Mouse (Mus musculus): ENCODE measurements around the gene Clybl. TPM values are rescaled to one million over a fixed set of nuclear protein-coding genes. Genes with fewer than 3 reads are reported as not detected.

Gene Clybl
- polyA plus RNA-seq, 1 experiment from 2014 or later: 30.6 TPM

- ATAC-seq (ENCODE audit: low FRiP score) (peak; percentile 88), DNase-seq (ENCODE audit: low spot score) (peak; percentile 80)
- Histone ChIP-seq H3K27ac (ENCODE audit: low read depth, low read length) (no peak overlapping the region; the same call in 1 of the 2 replicates), H3K9ac (ENCODE audit: low read depth, low read length) (0 out of 2 replicates have a peak overlapping the region, but pooled peaks have one; percentile 2), H3K36me3 (ENCODE audit: control insufficient read depth, insufficient read depth, low read length) (no peaks in the 10 kb centered on the region), H3K4me3 (ENCODE audit: low read depth, low read length) (no peak overlapping the region), H3K9me3 (ENCODE audit: control insufficient read depth, low read length) (no peaks in the 10 kb centered on the region), H3K4me1 (replicated peaks; ENCODE audit: control insufficient read depth, insufficient read depth, low read length) (peaks cover 4% of the 10 kb centered on the region; the same call in 1 of the 2 replicates), H3K27me3 (ENCODE audit: control insufficient read depth, insufficient read depth, low read length) (peaks cover 6% of the 10 kb centered on the region; the same call in 1 of the 2 replicates), H3K4me2 (replicated peaks; ENCODE audit: low read depth, low read length) (peak overlapping the region; percentile 33)
- WGBS: 12% methylated on average over 19 of the region's 19 CpGs
Measured at GRCm38 (mm10) chr14:122373458-122373857, 192.0 kb downstream of the Clybl start.

DNA sequence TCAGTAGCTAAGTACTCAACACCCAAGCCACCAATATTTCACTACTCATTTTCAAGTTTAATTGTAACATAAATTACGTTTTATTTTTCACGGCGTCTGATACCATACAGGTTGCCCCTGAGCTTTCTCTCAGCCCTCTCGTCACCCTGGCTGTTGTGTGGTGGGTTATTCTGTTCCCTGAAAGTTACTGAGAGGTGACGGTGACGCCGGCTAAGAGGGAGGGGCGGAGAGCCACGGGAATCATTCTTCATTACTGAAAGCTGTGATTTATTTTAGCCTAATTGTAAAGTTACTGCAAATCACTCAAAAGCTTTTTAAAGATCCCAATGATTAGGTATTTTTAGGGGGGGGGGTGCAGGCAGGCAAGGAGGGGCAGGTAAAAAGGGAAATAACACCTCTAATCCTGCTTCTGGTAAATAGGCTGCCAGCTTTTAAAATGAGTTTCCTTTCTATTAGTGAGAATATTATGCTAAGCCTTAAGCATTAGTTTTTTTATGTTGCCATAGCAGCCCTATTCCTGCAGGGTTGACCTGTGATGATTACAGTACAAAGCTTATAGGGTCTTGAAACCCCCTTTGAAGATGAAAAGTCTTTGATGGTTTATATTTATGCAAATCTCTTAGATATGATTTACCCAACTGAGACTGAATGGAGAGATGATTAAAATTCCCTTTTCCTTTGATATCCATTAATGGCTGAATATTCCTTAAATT lies 192.9 kb downstream of the Clybl start:
- H3K4me1 ChIP-seq (replicated peaks; ENCODE audit: control insufficient read depth, insufficient read depth, low read length): peaks cover 4% of the 10 kb centered on the region; the same call in 1 of the 2 replicates
- H3K9me3 ChIP-seq (ENCODE audit: control insufficient read depth, low read length): no peaks in the 10 kb centered on the region
- ATAC-seq (ENCODE audit: low FRiP score) (peak; percentile 54; the same call in 1 of the 2 replicates), DNase-seq (ENCODE audit: low spot score) (peak; percentile 50)
- H3K4me2 ChIP-seq (replicated peaks; ENCODE audit: low read depth, low read length): no peak overlapping the region; the same call in 1 of the 2 replicates
- no peak overlapping the region for H3K27ac ChIP-seq (ENCODE audit: low read depth, low read length)
- H3K4me3 ChIP-seq (ENCODE audit: low read depth, low read length): no peak overlapping the region
- no peaks in the 10 kb centered on the region for H3K36me3 ChIP-seq (ENCODE audit: control insufficient read depth, insufficient read depth, low read length)
- peaks cover 6% of the 10 kb centered on the region; the same call in 1 of the 2 replicates for H3K27me3 ChIP-seq (ENCODE audit: control insufficient read depth, insufficient read depth, low read length)
- no peak overlapping the region for H3K9ac ChIP-seq (ENCODE audit: low read depth, low read length)
- 5% methylated on average over 9 of the region's 9 CpGs for WGBS

- 32% methylated on average over 12 of the region's 12 CpGs for WGBS
- H3K4me1 ChIP-seq (replicated peaks; ENCODE audit: control insufficient read depth, insufficient read depth, low read length): peaks cover 4% of the 10 kb centered on the region; the same call in 1 of the 2 replicates
- H3K4me2 ChIP-seq (replicated peaks; ENCODE audit: low read depth, low read length): no peak overlapping the region
- DNase-seq (ENCODE audit: low spot score): peak; percentile 41
- peaks cover 6% of the 10 kb centered on the region; the same call in 1 of the 2 replicates for H3K27me3 ChIP-seq (ENCODE audit: control insufficient read depth, insufficient read depth, low read length)
- H3K9me3 ChIP-seq (ENCODE audit: control insufficient read depth, low read length): no peaks in the 10 kb centered on the region
- ATAC-seq (ENCODE audit: low FRiP score): no peak
- H3K36me3 ChIP-seq (ENCODE audit: control insufficient read depth, insufficient read depth, low read length): no peaks in the 10 kb centered on the region
- peak overlapping the region; percentile 61 for H3K27ac ChIP-seq (ENCODE audit: low read depth, low read length)
- no peak overlapping the region for H3K9ac ChIP-seq (ENCODE audit: low read depth, low read length)
- no peak overlapping the region for H3K4me3 ChIP-seq (ENCODE audit: low read depth, low read length)
Measured at GRCm38 (mm10) chr14:122375070-122375811, 193.7 kb downstream of the Clybl start.

- DNase-seq (ENCODE audit: low spot score): no peak
- 0 out of 2 replicates have a peak overlapping the region, but pooled peaks have one; percentile 12 for H3K4me2 ChIP-seq (replicated peaks; ENCODE audit: low read depth, low read length)
- H3K27me3 ChIP-seq (ENCODE audit: control insufficient read depth, insufficient read depth, low read length): peaks cover 6% of the 10 kb centered on the region; the same call in 1 of the 2 replicates
- no peaks in the 10 kb centered on the region for H3K9me3 ChIP-seq (ENCODE audit: control insufficient read depth, low read length)
- no peaks in the 10 kb centered on the region for H3K36me3 ChIP-seq (ENCODE audit: control insufficient read depth, insufficient read depth, low read length)
- H3K4me1 ChIP-seq (replicated peaks; ENCODE audit: control insufficient read depth, insufficient read depth, low read length): peaks cover 4% of the 10 kb centered on the region; the same call in 1 of the 2 replicates
- 60% methylated on average over 9 of the region's 9 CpGs for WGBS
- no peak for ATAC-seq (ENCODE audit: low FRiP score)
- H3K9ac ChIP-seq (ENCODE audit: low read depth, low read length): no peak overlapping the region
- no peak overlapping the region for H3K27ac ChIP-seq (ENCODE audit: low read depth, low read length)
- no peak overlapping the region for H3K4me3 ChIP-seq (ENCODE audit: low read depth, low read length)
Measured at GRCm38 (mm10) chr14:122376482-122377143, 195.1 kb downstream of the Clybl start.

GRCm38 (mm10) chr14:122377681-122378080 lies 196.2 kb downstream of the Clybl start:
- H3K27me3 ChIP-seq (ENCODE audit: control insufficient read depth, insufficient read depth, low read length): peaks cover 3% of the 10 kb centered on the region; the same call in 1 of the 2 replicates
- peaks cover 4% of the 10 kb centered on the region; the same call in 1 of the 2 replicates for H3K4me1 ChIP-seq (replicated peaks; ENCODE audit: control insufficient read depth, insufficient read depth, low read length)
- DNase-seq (ENCODE audit: low spot score): no peak
- no peak for ATAC-seq (ENCODE audit: low FRiP score)
- no peaks in the 10 kb centered on the region for H3K9me3 ChIP-seq (ENCODE audit: control insufficient read depth, low read length)
- no peak overlapping the region for H3K4me3 ChIP-seq (ENCODE audit: low read depth, low read length)
- H3K4me2 ChIP-seq (replicated peaks; ENCODE audit: low read depth, low read length): no peak overlapping the region
- no peak overlapping the region for H3K27ac ChIP-seq (ENCODE audit: low read depth, low read length)
- WGBS: 52% methylated on average over 6 of the region's 6 CpGs
- no peak overlapping the region for H3K9ac ChIP-seq (ENCODE audit: low read depth, low read length)
- no peaks in the 10 kb centered on the region for H3K36me3 ChIP-seq (ENCODE audit: control insufficient read depth, insufficient read depth, low read length)

GRCm38 (mm10) chr14:122379076-122379475 lies 197.6 kb downstream of the Clybl start:
- no peaks in the 10 kb centered on the region for H3K36me3 ChIP-seq (ENCODE audit: control insufficient read depth, insufficient read depth, low read length)
- H3K9ac ChIP-seq (ENCODE audit: low read depth, low read length): no peak overlapping the region
- peaks cover 4% of the 10 kb centered on the region; the same call in 1 of the 2 replicates for H3K4me1 ChIP-seq (replicated peaks; ENCODE audit: control insufficient read depth, insufficient read depth, low read length)
- no peak overlapping the region for H3K4me2 ChIP-seq (replicated peaks; ENCODE audit: low read depth, low read length)
- ATAC-seq (ENCODE audit: low FRiP score) (no peak), DNase-seq (ENCODE audit: low spot score) (no peak)
- WGBS: 90% methylated on average over 9 of the region's 9 CpGs
- no peak overlapping the region for H3K4me3 ChIP-seq (ENCODE audit: low read depth, low read length)
- H3K27me3 ChIP-seq (ENCODE audit: control insufficient read depth, insufficient read depth, low read length): peaks cover 3% of the 10 kb centered on the region; the same call in 1 of the 2 replicates
- no peak overlapping the region for H3K27ac ChIP-seq (ENCODE audit: low read depth, low read length)
- H3K9me3 ChIP-seq (ENCODE audit: control insufficient read depth, low read length): no peaks in the 10 kb centered on the region

DNA sequence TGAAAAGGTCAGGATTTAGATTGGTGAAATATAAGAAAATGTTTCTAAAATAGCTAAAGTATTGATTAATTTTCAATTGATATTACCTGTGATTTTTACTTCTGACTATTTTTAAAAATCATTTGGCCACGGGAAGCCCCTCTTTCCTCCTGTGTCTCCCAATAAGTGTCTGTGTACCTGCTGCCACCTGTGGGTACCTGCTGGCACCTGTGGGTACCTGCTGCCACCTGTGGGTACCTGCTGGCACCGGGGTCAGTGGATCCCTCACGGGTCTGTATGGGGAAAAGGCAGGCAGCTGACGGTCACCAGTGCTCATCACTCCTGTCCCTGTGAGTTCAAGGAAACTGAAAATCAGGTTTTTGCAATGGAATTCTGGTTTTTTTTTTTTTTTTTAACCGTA lies 198.5 kb downstream of the Clybl start:
- H3K27ac ChIP-seq (ENCODE audit: low read depth, low read length): no peak overlapping the region

More for the DNA sequence above, 198.5 kb downstream of the Clybl start:
- H3K4me1 ChIP-seq (replicated peaks; ENCODE audit: control insufficient read depth, insufficient read depth, low read length): peaks cover 4% of the 10 kb centered on the region; the same call in 1 of the 2 replicates
- H3K4me3 ChIP-seq (ENCODE audit: low read depth, low read length): no peak overlapping the region
- H3K9me3 ChIP-seq (ENCODE audit: control insufficient read depth, low read length): no peaks in the 10 kb centered on the region
- DNase-seq (ENCODE audit: low spot score): no peak
- ATAC-seq (ENCODE audit: low FRiP score): no peak
- H3K9ac ChIP-seq (ENCODE audit: low read depth, low read length): no peak overlapping the region
- WGBS: 92% methylated on average over 5 of the region's 5 CpGs
- H3K27me3 ChIP-seq (ENCODE audit: control insufficient read depth, insufficient read depth, low read length): peaks cover 3% of the 10 kb centered on the region; the same call in 1 of the 2 replicates
- no peaks in the 10 kb centered on the region for H3K36me3 ChIP-seq (ENCODE audit: control insufficient read depth, insufficient read depth, low read length)
- H3K4me2 ChIP-seq (replicated peaks; ENCODE audit: low read depth, low read length): no peak overlapping the region
